Mouse (Mus musculus) hindbrain, postnatal 0 days (tissue): ENCODE results near the gene Slc44a3. TPM values are rescaled to one million over a fixed set of nuclear protein-coding genes. Genes with fewer than 3 reads are reported as not detected.
A peak's percentile ranks its signal among the peaks of the same experiment; 100 is the strongest.

Experiments
- ATAC-seq: fragments of 200-750 bp; cut with Nextera tagmentation; 2 replicates; pipeline ENCODE4 v1.8.0; 2017; ENCODE audit warnings: mild to moderate bottlenecking, moderate TSS enrichment, moderate library complexity
- DNase-seq: peaks from one replicate; pipeline ENCODE4 v3.0.0-alpha.2; 2015; ENCODE audit warnings: low spot score
- H3K27ac ChIP-seq: fragments of 300-500 bp; sonication (generic); 2 replicates; pipeline ENCODE4 v1.5.1; 2014; ENCODE audit warnings: mild to moderate bottlenecking
- H3K27me3 ChIP-seq: fragments of 300-500 bp; sonication (generic); 2 replicates; pipeline ENCODE4 v1.6.1; 2014; ENCODE audit warnings: low read length, mixed read lengths; ENCODE audit not compliant: insufficient read depth
- H3K36me3 ChIP-seq: fragments of 300-500 bp; sonication (generic); 2 replicates; pipeline ENCODE4 v1.6.1; 2014; ENCODE audit warnings: low read length, mixed read lengths; ENCODE audit not compliant: insufficient read depth
- H3K4me1 ChIP-seq: fragments of 300-500 bp; sonication (generic); 2 replicates; pipeline ENCODE4 v1.6.1; 2014; ENCODE audit warnings: antibody characterized with exemption, low read length, mixed read lengths; ENCODE audit not compliant: insufficient read depth
- H3K4me2 ChIP-seq: fragments of 300-500 bp; sonication (generic); 2 replicates; pipeline ENCODE4 v1.6.1; 2014; ENCODE audit warnings: low read depth, mild to moderate bottlenecking, low read length, moderate library complexity, mixed read lengths
- H3K4me3 ChIP-seq: fragments of 300-500 bp; sonication (generic); 2 replicates; pipeline ENCODE4 v1.5.1; 2014; ENCODE audit warnings: low read length
- H3K9ac ChIP-seq: fragments of 300-500 bp; sonication (generic); replicated peaks from 2 replicates; pipeline ENCODE4 v1.6.1; 2014; ENCODE audit warnings: mild to moderate bottlenecking, low read length, moderate library complexity, mixed read lengths
- H3K9me3 ChIP-seq: fragments of 300-500 bp; sonication (generic); 2 replicates; pipeline ENCODE4 v1.6.1; 2016; ENCODE audit warnings: low read length, mixed read lengths
- CTCF ChIP-seq: IDR thresholded peaks from 2 replicates; pipeline ENCODE4 v1.5.1; 2016; ENCODE audit warnings: antibody characterized with exemption, control low read depth, low read depth
- WGBS: fragments of 180-500 bp; shearing (Covaris S2); extraction: QIAGEN DNeasy Blood & Tissue Kit; methylation state at CpG from one replicate; pipeline ENCODE4 v1.1.7; 2014; 5-methylcytosine and 5-hydroxymethylcytosine counted together
- polyA plus RNA-seq: library from polyadenylated mRNA; unstranded; fragments of >200 nt; fragmentation: Nextera tagmentation; extraction: Ambion mirVana; gene quantifications from 2 replicates; pipeline ENCODE4 v1.2.1, GENCODE M21; 2015
- total RNA-seq: library from RNA; depleted of rRNA; stranded (reverse); fragments of >200 nt; gene quantifications from 2 replicates; pipeline ENCODE4 v1.2.3, GENCODE M21; 2014

Gene Slc44a3
- total and polyA plus RNA-seq, 2 experiments from 2014 or later, result 0.51 to 0.68 TPM

DNA sequence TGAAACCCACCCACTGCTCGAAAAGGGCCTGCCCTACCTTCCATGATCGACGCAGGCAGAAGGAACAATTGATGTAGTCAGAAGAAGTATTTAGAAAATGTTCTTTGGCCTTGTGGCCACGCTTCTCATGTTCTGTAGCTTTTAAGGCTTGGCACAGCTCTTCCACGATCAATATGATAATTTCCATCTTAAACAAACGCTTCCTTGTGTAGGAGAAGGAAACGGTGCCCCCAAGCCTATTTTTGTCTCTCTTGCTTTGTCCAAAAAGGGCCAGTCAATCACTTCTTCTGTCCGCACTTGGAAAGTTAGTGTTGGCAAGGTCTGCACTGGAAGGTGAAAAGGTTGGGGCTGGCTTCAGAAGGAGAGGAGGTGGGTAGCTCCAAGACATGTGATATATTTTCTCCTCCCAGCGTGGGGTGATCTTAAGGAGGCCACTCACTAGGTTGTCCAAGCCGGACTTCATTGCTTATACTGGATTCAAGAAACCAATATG, 10.5 kb downstream of the Slc44a3 start:
- no peak overlapping the region for H3K27ac ChIP-seq
- no peak overlapping the region for H3K4me3 ChIP-seq
- no peak for DNase-seq
- no peak overlapping the region for H3K9ac ChIP-seq
- no peaks in the 10 kb centered on the region for H3K4me1 ChIP-seq
- 70% methylated on average over 10 of the region's 10 CpGs for WGBS
- H3K4me2 ChIP-seq, result no peak overlapping the region
- H3K9me3 ChIP-seq, result no peaks in the 10 kb centered on the region
- H3K27me3 ChIP-seq, result no peaks in the 10 kb centered on the region; the same call in 1 of the 2 replicates
- no peak for ATAC-seq
- TF ChIP-seq CTCF, result no peak
- no peaks in the 10 kb centered on the region for H3K36me3 ChIP-seq

- no peak overlapping the region for H3K4me2 ChIP-seq
- WGBS, result 89% methylated on average over 3 of the region's 3 CpGs
- H3K4me3 ChIP-seq, result no peak overlapping the region
- H3K9ac ChIP-seq, result no peak overlapping the region
- no peak overlapping the region for H3K27ac ChIP-seq
- no peak for TF ChIP-seq CTCF
- no peaks in the 10 kb centered on the region for H3K36me3 ChIP-seq
- H3K4me1 ChIP-seq, result no peaks in the 10 kb centered on the region
- H3K9me3 ChIP-seq, result no peaks in the 10 kb centered on the region
- H3K27me3 ChIP-seq, result no peaks in the 10 kb centered on the region; the same call in 1 of the 2 replicates
- DNase-seq (no peak), ATAC-seq (no peak)
Observed at GRCm38 (mm10) chr3:121521123-121521522, 11.1 kb downstream of the Slc44a3 start.

GRCm38 (mm10) chr3:121517030-121517429, 15.2 kb downstream of the Slc44a3 start:
- ATAC-seq (no peak), DNase-seq (no peak)
- Histone ChIP-seq H3K9me3 (no peaks in the 10 kb centered on the region), H3K4me3 (no peak overlapping the region), H3K9ac (no peak overlapping the region), H3K27ac (no peak overlapping the region), H3K4me1 (no peaks in the 10 kb centered on the region), H3K36me3 (no peaks in the 10 kb centered on the region), H3K4me2 (no peak overlapping the region), H3K27me3 (no peaks in the 10 kb centered on the region)
- TF ChIP-seq CTCF, result no peak
- 97% methylated on average over 8 of the region's 8 CpGs for WGBS

DNA sequence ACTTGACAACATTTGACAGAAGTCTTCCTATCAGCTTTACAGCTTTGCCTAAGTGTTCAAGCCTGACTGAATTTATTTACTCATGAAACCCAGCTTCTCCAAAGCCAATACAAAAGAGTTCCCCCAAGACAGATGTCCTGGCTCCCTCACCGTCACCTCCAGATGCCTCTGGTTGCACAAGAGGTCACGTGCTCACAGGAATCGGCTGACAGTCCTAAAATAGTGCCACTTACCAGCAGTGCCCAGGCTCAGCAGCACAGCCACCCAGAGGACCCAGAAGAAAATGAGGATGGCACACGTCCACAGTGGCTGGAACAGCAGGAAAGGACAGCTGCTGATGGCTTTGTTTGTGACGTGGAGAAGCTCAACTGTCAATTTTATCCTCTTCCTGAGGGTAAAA, 23.1 kb downstream of the Slc44a3 start:
- TF ChIP-seq CTCF, result no peak
- no peak overlapping the region for H3K9ac ChIP-seq
- 67% methylated on average over 5 of the region's 5 CpGs for WGBS
- H3K4me3 ChIP-seq, result no peak overlapping the region
- H3K27ac ChIP-seq, result no peak overlapping the region
- DNase-seq (no peak), ATAC-seq (no peak)
- H3K27me3 ChIP-seq, result no peaks in the 10 kb centered on the region
- no peaks in the 10 kb centered on the region for H3K36me3 ChIP-seq
- no peaks in the 10 kb centered on the region for H3K9me3 ChIP-seq
- H3K4me1 ChIP-seq, result no peaks in the 10 kb centered on the region
- no peak overlapping the region for H3K4me2 ChIP-seq

DNA sequence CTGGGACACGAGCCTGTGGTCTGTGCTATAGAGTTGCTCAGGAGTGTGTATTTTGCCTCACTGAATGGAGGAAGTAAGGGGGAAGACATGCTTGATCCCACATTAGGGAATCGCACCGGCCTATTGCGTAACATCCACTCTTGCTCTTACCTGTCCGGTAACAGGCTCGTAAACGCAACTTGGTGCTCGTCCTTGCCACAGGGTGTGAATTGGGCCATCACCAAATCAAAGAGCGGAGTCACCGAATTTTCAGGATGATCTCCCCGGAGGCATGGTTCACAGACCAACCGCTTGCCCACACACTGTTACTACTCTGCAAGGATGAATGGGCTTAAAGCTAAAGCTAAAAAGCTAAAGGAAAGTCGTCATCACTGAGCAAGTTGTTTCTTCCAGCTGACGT, 24.5 kb downstream of the Slc44a3 start:
- DNase-seq, result no peak
- Histone ChIP-seq H3K36me3 (no peaks in the 10 kb centered on the region), H3K9ac (no peak overlapping the region), H3K4me3 (no peak overlapping the region), H3K9me3 (no peaks in the 10 kb centered on the region), H3K4me1 (no peaks in the 10 kb centered on the region), H3K27me3 (no peaks in the 10 kb centered on the region), H3K27ac (no peak overlapping the region), H3K4me2 (no peak overlapping the region)
- no peak for TF ChIP-seq CTCF
- 94% methylated on average over 14 of the region's 14 CpGs for WGBS
- no peak for ATAC-seq

DNA sequence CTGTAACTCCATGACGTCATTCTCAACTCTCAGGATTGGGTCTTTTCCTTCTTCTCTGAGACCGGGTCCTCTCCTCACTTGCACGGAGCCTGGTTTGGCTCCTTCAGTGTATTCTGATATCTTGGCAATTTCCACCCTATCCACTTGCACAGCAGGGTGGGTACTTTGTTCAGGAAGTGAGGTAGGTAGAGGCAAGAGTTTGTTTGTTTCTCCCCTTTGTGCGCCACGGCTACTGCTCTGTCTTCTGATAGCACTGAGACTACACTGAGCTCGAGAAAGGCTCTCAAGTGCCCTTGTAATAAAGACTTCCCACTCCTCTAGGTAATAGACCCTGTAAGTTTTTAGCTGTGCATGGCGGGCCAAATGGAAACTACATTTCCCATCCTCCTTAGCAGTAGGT, 25.4 kb downstream of the Slc44a3 start:
- ATAC-seq (no peak), DNase-seq (no peak)
- H3K4me1 ChIP-seq, result no peaks in the 10 kb centered on the region
- 93% methylated on average over 7 of the region's 7 CpGs for WGBS
- no peaks in the 10 kb centered on the region for H3K27me3 ChIP-seq
- H3K4me3 ChIP-seq, result no peak overlapping the region
- no peaks in the 10 kb centered on the region for H3K36me3 ChIP-seq
- H3K27ac ChIP-seq, result no peak overlapping the region
- no peak overlapping the region for H3K9ac ChIP-seq
- no peak overlapping the region for H3K4me2 ChIP-seq
- TF ChIP-seq CTCF, result no peak
- no peaks in the 10 kb centered on the region for H3K9me3 ChIP-seq

- DNase-seq (peak; percentile 20), ATAC-seq (no peak)
- no peak for TF ChIP-seq CTCF
- Histone ChIP-seq H3K36me3 (no peaks in the 10 kb centered on the region), H3K4me3 (no peak overlapping the region), H3K27ac (no peak overlapping the region), H3K9ac (no peak overlapping the region), H3K4me1 (no peaks in the 10 kb centered on the region), H3K27me3 (no peaks in the 10 kb centered on the region), H3K4me2 (no peak overlapping the region), H3K9me3 (no peaks in the 10 kb centered on the region)
- WGBS, result 70% methylated on average over 8 of the region's 8 CpGs
Observed at GRCm38 (mm10) chr3:121506175-121506574, 26.0 kb downstream of the Slc44a3 start.
